Mouse (Mus musculus): Measurements from ENCODE around the gene Batf2. TPM values are rescaled to one million over a fixed set of nuclear protein-coding genes. Genes with fewer than 3 reads are reported as not detected.
"Not testable (repeated sequence)": the region's sequence is repeated elsewhere in the genome, so short reads cannot be mapped to it uniquely, and the experiment has no call there.

Batf2 gene
- polyA plus RNA-seq, 1 experiment: 8.0 TPM

- H3K27ac ChIP-seq (ENCODE audit: insufficient read depth, low read length): no peak overlapping the region; the same call in 1 of the 2 replicates
- no peaks in the 10 kb centered on the region for H3K4me1 ChIP-seq (ENCODE audit: control insufficient read depth, insufficient read depth, insufficient read length)
- H3K36me3 ChIP-seq (ENCODE audit: control insufficient read depth, insufficient read depth, low read length): no peaks in the 10 kb centered on the region
- DNase-seq (ENCODE audit: low read depth in 1 of 2, low spot score in 2 of 2): no peak
- no peak for TF ChIP-seq POLR2A (IDR thresholded peaks at IDR 0.05; ENCODE audit: low read depth, low read length)
- no peak for TF ChIP-seq CTCF (IDR thresholded peaks at IDR 0.05; ENCODE audit: extremely low read depth, insufficient read depth, insufficient read length, insufficient replicate concordance)
- 83% methylated on average over 7 of the region's 7 CpGs for WGBS
- H3K27me3 ChIP-seq (ENCODE audit: control insufficient read depth, insufficient read depth, low read length): no peaks in the 10 kb centered on the region
- H3K4me3 ChIP-seq (ENCODE audit: extremely low read depth, insufficient read depth, insufficient read length): no peak overlapping the region
Observed at GRCm38 (mm10) chr19:6132171-6132827, 8.5 kb upstream of the Batf2 start.

GRCm38 (mm10) chr19:6133197-6133596 is 7.6 kb upstream of the Batf2 start:
- not testable (repeated sequence) for H3K27ac ChIP-seq (ENCODE audit: insufficient read depth, low read length); DNase-seq (ENCODE audit: low read depth in 1 of 2, low spot score in 2 of 2); H3K4me1 ChIP-seq (ENCODE audit: control insufficient read depth, insufficient read depth, insufficient read length); H3K4me3 ChIP-seq (ENCODE audit: extremely low read depth, insufficient read depth, insufficient read length); H3K36me3 ChIP-seq (ENCODE audit: control insufficient read depth, insufficient read depth, low read length); H3K27me3 ChIP-seq (ENCODE audit: control insufficient read depth, insufficient read depth, low read length)
- WGBS: 48% methylated on average over 1 of the region's 1 CpGs

GRCm38 (mm10) chr19:6136397-6136796 is 4.4 kb upstream of the Batf2 start:
- 92% methylated on average over 3 of the region's 3 CpGs for WGBS
- no peaks in the 10 kb centered on the region for H3K4me1 ChIP-seq (ENCODE audit: control insufficient read depth, insufficient read depth, insufficient read length)
- no peak for DNase-seq (ENCODE audit: low read depth in 1 of 2, low spot score in 2 of 2)
- TF ChIP-seq CTCF (IDR thresholded peaks at IDR 0.05; ENCODE audit: extremely low read depth, insufficient read depth, insufficient read length, insufficient replicate concordance): no peak
- TF ChIP-seq POLR2A (IDR thresholded peaks at IDR 0.05; ENCODE audit: low read depth, low read length): no peak
- H3K4me3 ChIP-seq (ENCODE audit: extremely low read depth, insufficient read depth, insufficient read length): no peak overlapping the region
- H3K36me3 ChIP-seq (ENCODE audit: control insufficient read depth, insufficient read depth, low read length): no peaks in the 10 kb centered on the region; the same call in 1 of the 2 replicates
- no peaks in the 10 kb centered on the region for H3K27me3 ChIP-seq (ENCODE audit: control insufficient read depth, insufficient read depth, low read length)
- H3K27ac ChIP-seq (ENCODE audit: insufficient read depth, low read length): no peak overlapping the region

GRCm38 (mm10) chr19:6139701-6140100 is 1.1 kb upstream of the Batf2 start:
- H3K27ac ChIP-seq (ENCODE audit: insufficient read depth, low read length): no peak overlapping the region
- no peak for DNase-seq (ENCODE audit: low read depth in 1 of 2, low spot score in 2 of 2)
- no peak overlapping the region for H3K4me3 ChIP-seq (ENCODE audit: extremely low read depth, insufficient read depth, insufficient read length)
- no peak for TF ChIP-seq CTCF (IDR thresholded peaks at IDR 0.05; ENCODE audit: extremely low read depth, insufficient read depth, insufficient read length, insufficient replicate concordance)
- TF ChIP-seq POLR2A (IDR thresholded peaks at IDR 0.05; ENCODE audit: low read depth, low read length): no peak
- WGBS: 91% methylated on average over 6 of the region's 6 CpGs
- H3K27me3 ChIP-seq (ENCODE audit: control insufficient read depth, insufficient read depth, low read length): no peaks in the 10 kb centered on the region
- H3K4me1 ChIP-seq (ENCODE audit: control insufficient read depth, insufficient read depth, insufficient read length): no peaks in the 10 kb centered on the region
- no peaks in the 10 kb centered on the region; the same call in 1 of the 2 replicates for H3K36me3 ChIP-seq (ENCODE audit: control insufficient read depth, insufficient read depth, low read length)

GRCm38 (mm10) chr19:6140374-6140677 is 457 bp upstream of the Batf2 start:
- TF ChIP-seq CTCF (IDR thresholded peaks at IDR 0.05; ENCODE audit: extremely low read depth, insufficient read depth, insufficient read length, insufficient replicate concordance) (no peak), POLR2A (IDR thresholded peaks at IDR 0.05; ENCODE audit: low read depth, low read length) (no peak)
- Histone ChIP-seq H3K27me3 (ENCODE audit: control insufficient read depth, insufficient read depth, low read length) (no peaks in the 10 kb centered on the region), H3K36me3 (ENCODE audit: control insufficient read depth, insufficient read depth, low read length) (no peaks in the 10 kb centered on the region; the same call in 1 of the 2 replicates), H3K4me1 (ENCODE audit: control insufficient read depth, insufficient read depth, insufficient read length) (no peaks in the 10 kb centered on the region), H3K4me3 (ENCODE audit: extremely low read depth, insufficient read depth, insufficient read length) (peak overlapping the region; percentile 96), H3K27ac (ENCODE audit: insufficient read depth, low read length) (peak overlapping the region; percentile 97)
- DNase-seq (ENCODE audit: low read depth in 1 of 2, low spot score in 2 of 2): no peak
- WGBS: 1% methylated on average over 16 of the region's 16 CpGs

- 2% methylated on average over 15 of the region's 15 CpGs for WGBS
- Histone ChIP-seq H3K27ac (ENCODE audit: insufficient read depth, low read length) (peak within 1 kb of the TSS; percentile 97), H3K4me3 (ENCODE audit: extremely low read depth, insufficient read depth, insufficient read length) (peak within 1 kb of the TSS; percentile 96), H3K27me3 (ENCODE audit: control insufficient read depth, insufficient read depth, low read length) (no peaks in the 10 kb centered on the region), H3K4me1 (ENCODE audit: control insufficient read depth, insufficient read depth, insufficient read length) (no peaks in the 10 kb centered on the region), H3K36me3 (ENCODE audit: control insufficient read depth, insufficient read depth, low read length) (no peaks in the 10 kb centered on the region; the same call in 1 of the 2 replicates)
- TF ChIP-seq CTCF (IDR thresholded peaks at IDR 0.05; ENCODE audit: extremely low read depth, insufficient read depth, insufficient read length, insufficient replicate concordance) (peak; percentile 45; the same call in 1 of the 2 replicates), POLR2A (IDR thresholded peaks at IDR 0.05; ENCODE audit: low read depth, low read length) (no peak)
- peak; percentile 70 to 82 for DNase-seq (ENCODE audit: low read depth in 1 of 2, low spot score in 2 of 2)
Observed at GRCm38 (mm10) chr19:6141394-6141749, 589 bp downstream of the Batf2 start, which contains the start of gene Arl2. Gene Arl2, minus strand, starts transcription at chr19:6141548.

GRCm38 (mm10) chr19:6144842-6145241 is 4.1 kb downstream of the Batf2 start:
- Histone ChIP-seq H3K27ac (ENCODE audit: insufficient read depth, low read length) (no peak overlapping the region), H3K4me3 (ENCODE audit: extremely low read depth, insufficient read depth, insufficient read length) (no peak overlapping the region), H3K36me3 (ENCODE audit: control insufficient read depth, insufficient read depth, low read length) (no peaks in the 10 kb centered on the region), H3K27me3 (ENCODE audit: control insufficient read depth, insufficient read depth, low read length) (no peaks in the 10 kb centered on the region), H3K4me1 (ENCODE audit: control insufficient read depth, insufficient read depth, insufficient read length) (no peaks in the 10 kb centered on the region)
- no peak for TF ChIP-seq CTCF (IDR thresholded peaks at IDR 0.05; ENCODE audit: extremely low read depth, insufficient read depth, insufficient read length, insufficient replicate concordance)
- TF ChIP-seq POLR2A (IDR thresholded peaks at IDR 0.05; ENCODE audit: low read depth, low read length): no peak
- 73% methylated on average over 5 of the region's 5 CpGs for WGBS
- no peak for DNase-seq (ENCODE audit: low read depth in 1 of 2, low spot score in 2 of 2)

Data from spleen, adult 2 months (tissue).